ENCODE assay signal across 36 mouse cellular contexts in genomic region chr17:24006930-24007329, GRCm38 (mm10). TPM values are rescaled to one million over a fixed set of nuclear protein-coding genes. Genes with fewer than 3 reads are reported as not detected.
DNase-seq lines count a peak whose midpoint lies in the region; ATAC-seq and TF ChIP-seq lines count a peak whose summit lies in the region.
"Had no signal": no experiment of that assay in that cellular context is flagged by ENCODE, and none has a peak within 500 bp of the region (broad histone marks: within the 10 kb centered on the region; RNA-seq: fewer than 3 reads in every experiment).

No protein-coding gene starts in this region.

- peak; percentile 35; the same call in 1 of the 2 replicates for ATAC-seq in liver, postnatal 0 days
- no peak for ATAC-seq in liver, embryonic 12.5 days
- ATAC-seq in hematopoietic stem cell, adult 5-6 weeks (replicated peaks in 1 of 2; ENCODE audit: insufficient read depth in 1 of 2, low FRiP score in 2 of 2, low TSS enrichment in 1 of 2, low read depth in 1 of 2, poor library complexity in 2 of 2, severe bottlenecking in 2 of 2): peak; percentile 77 to 80
- ATAC-seq: hindbrain, embryonic 16.5 days; midbrain, embryonic 15.5 days had no signal

- no peak for TF ChIP-seq POLR2A in small intestine, adult 2 months (IDR thresholded peaks at IDR 0.05; ENCODE audit: low read depth, low read length)

- 38% methylated on average over 2 of the region's 2 CpGs for WGBS in liver, postnatal 0 days (ENCODE audit: insufficient replicate concordance)
- WGBS in liver, embryonic 12.5 days (ENCODE audit: insufficient replicate concordance): 36% methylated on average over 2 of the region's 2 CpGs
- 52% methylated on average over 2 of the region's 2 CpGs for WGBS in small intestine, adult 2 months

- peak overlapping the region; percentile 66; the same call in 1 of the 2 replicates for H3K27ac ChIP-seq in liver, postnatal 0 days (ENCODE audit: low read depth)
- no peak overlapping the region for H3K27ac ChIP-seq in liver, embryonic 12.5 days
- H3K27ac ChIP-seq in small intestine, adult 2 months (ENCODE audit: insufficient read depth, low read depth, low read length): peak overlapping the region; percentile 52
- H3K27ac ChIP-seq: hindbrain, embryonic 10.5 days; intestine, embryonic 15.5 days; layer of hippocampus, adult 2 months; limb, embryonic 12.5 days; liver, embryonic 14.5 days; lung, embryonic 15.5 days; midbrain, embryonic 15.5 days; neural tube, embryonic 13.5 days; stomach, postnatal 0 days had no signal

- no peak overlapping the region for H3K9ac ChIP-seq in liver, postnatal 0 days (replicated peaks)
- no peak overlapping the region for H3K9ac ChIP-seq in liver, embryonic 12.5 days
- H3K9ac ChIP-seq: intestine, embryonic 15.5 days; limb, embryonic 12.5 days; liver, embryonic 14.5 days; lung, embryonic 15.5 days; midbrain, embryonic 15.5 days; neural tube, embryonic 13.5 days had no signal

- H3K4me2 ChIP-seq in liver, postnatal 0 days (ENCODE audit: low read depth, low read length): no peak overlapping the region
- H3K4me2 ChIP-seq in liver, embryonic 12.5 days: no peak overlapping the region
- H3K4me2 ChIP-seq: heart, embryonic 11.5 days; intestine, embryonic 15.5 days; limb, embryonic 12.5 days; lung, embryonic 15.5 days; midbrain, embryonic 15.5 days; neural tube, embryonic 13.5 days had no signal

- no peaks in the 10 kb centered on the region for H3K9me3 ChIP-seq in liver, postnatal 0 days (ENCODE audit: low read length)
- no peaks in the 10 kb centered on the region for H3K9me3 ChIP-seq in liver, embryonic 12.5 days (replicated peaks)
- H3K9me3 ChIP-seq: intestine, embryonic 15.5 days; limb, embryonic 12.5 days; lung, embryonic 15.5 days; midbrain, embryonic 15.5 days; neural tube, embryonic 13.5 days had no signal

- no peaks in the 10 kb centered on the region for H3K27me3 ChIP-seq in liver, postnatal 0 days (ENCODE audit: insufficient read depth, low read length)
- no peaks in the 10 kb centered on the region for H3K27me3 ChIP-seq in liver, embryonic 12.5 days (replicated peaks)
- no peaks in the 10 kb centered on the region for H3K27me3 ChIP-seq in small intestine, adult 2 months (ENCODE audit: control insufficient read depth, insufficient read depth, low read length)
- H3K27me3 ChIP-seq: intestine, embryonic 15.5 days; lung, embryonic 15.5 days; midbrain, embryonic 15.5 days; neural tube, embryonic 13.5 days had no signal

- no peaks in the 10 kb centered on the region for H3K36me3 ChIP-seq in liver, postnatal 0 days (replicated peaks; ENCODE audit: insufficient read depth, low read length)
- H3K36me3 ChIP-seq in liver, embryonic 12.5 days: no peaks in the 10 kb centered on the region
- H3K36me3 ChIP-seq in small intestine, adult 2 months (ENCODE audit: control insufficient read depth, insufficient read depth, low read length): no peaks in the 10 kb centered on the region
- H3K36me3 ChIP-seq: hindbrain, embryonic 10.5 days; intestine, embryonic 15.5 days; limb, embryonic 12.5 days; lung, embryonic 15.5 days; midbrain, embryonic 15.5 days; neural tube, embryonic 13.5 days had no signal

- no peak; the same call in 1 of the 2 replicates for TF ChIP-seq EP300 in liver, postnatal 0 days (IDR thresholded peaks at IDR 0.05; ENCODE audit: low read depth)

- no peak for DNase-seq in liver, postnatal 0 days
- peak; percentile 68 for DNase-seq in MEL-GATA-1-ER (ENCODE audit: extremely low read depth, low read depth)
- no peak for DNase-seq in heart, adult 11 months
- DNase-seq in adrenal gland, adult 18-20 months (ENCODE audit: low spot score in 2 of 2): no peak
- DNase-seq: cerebellum, adult 11 months; cerebellum, adult 9-11 months; kidney, postnatal 25 days; layer of hippocampus, postnatal 36 days; retina, postnatal 1 day; thymus, postnatal 14 days had no signal

- no peaks in the 10 kb centered on the region for H3K4me1 ChIP-seq in liver, postnatal 0 days (ENCODE audit: insufficient read depth)
- H3K4me1 ChIP-seq in liver, embryonic 12.5 days: no peaks in the 10 kb centered on the region
- peaks cover 32% of the 10 kb centered on the region for H3K4me1 ChIP-seq in small intestine, adult 2 months (ENCODE audit: control insufficient read depth, insufficient read depth, insufficient read length, low read length)
- H3K4me1 ChIP-seq: hindbrain, embryonic 10.5 days; intestine, embryonic 15.5 days; lung, embryonic 15.5 days; midbrain, embryonic 15.5 days; neural tube, embryonic 13.5 days had no signal

- H3K4me3 ChIP-seq in liver, postnatal 0 days (ENCODE audit: low read depth, low read length): no peak overlapping the region
- no peak overlapping the region for H3K4me3 ChIP-seq in liver, embryonic 12.5 days
- H3K4me3 ChIP-seq in small intestine, adult 2 months (ENCODE audit: low read depth, low read length): no peak overlapping the region
- H3K4me3 ChIP-seq: hindbrain, embryonic 10.5 days; intestine, embryonic 15.5 days; layer of hippocampus, adult 2 months; limb, embryonic 12.5 days; lung, embryonic 15.5 days; midbrain, embryonic 15.5 days; myocyte; neural tube, embryonic 13.5 days had no signal

- no peak for TF ChIP-seq CTCF in liver, postnatal 0 days (IDR thresholded peaks at IDR 0.05; ENCODE audit: low read depth)
- no peak for TF ChIP-seq CTCF in small intestine, adult 2 months (IDR thresholded peaks at IDR 0.05; ENCODE audit: extremely low read depth, insufficient read length, insufficient replicate concordance, low read depth, low read length)

RNA-seq across cellular contexts. Expression of gene Prss22, which starts 9.0 kb away (rescaled TPM):
- polyA plus RNA-seq in liver, postnatal 0 days (2015; fragmentation: Nextera tagmentation; extraction: Ambion mirVana): not detected in 2 replicates
- polyA plus RNA-seq in liver, embryonic 12.5 days (2016; fragmentation: Nextera tagmentation; extraction: Ambion mirVana): not detected in 2 replicates
- not detected in 2 replicates for total RNA-seq in hematopoietic stem cell, adult 5-6 weeks (2017)
- 0.06 and 0.25 TPM in 2 replicates for polyA plus RNA-seq in small intestine, adult 2 months (2012; rRNA removed)
- not detected for total RNA-seq in adrenal gland, adult 18-20 months (2021)
- total RNA-seq: adrenal gland, postnatal 14 days; CH12.LX; gastrocnemius, adult 8-10 months; layer of hippocampus, adult 2 months; layer of hippocampus, postnatal 36 days; megakaryocyte-erythroid progenitor cell, adult 5-6 weeks had no signal
- polyA plus RNA-seq: brain, embryonic 14.5 days; forebrain, embryonic 11.5 days; heart, embryonic 11.5 days; heart, postnatal 0 days; hindbrain, embryonic 16.5 days; intestine, embryonic 15.5 days; liver, embryonic 14.5 days; midbrain, embryonic 15.5 days; neural tube, embryonic 13.5 days had no signal

RNA-seq across cellular contexts. Expression of gene Prss30, which starts 26.6 kb away (rescaled TPM):
- polyA plus RNA-seq in liver, postnatal 0 days (2015; fragmentation: Nextera tagmentation; extraction: Ambion mirVana): 0.09 and 0.14 TPM in 2 replicates
- polyA plus RNA-seq in liver, embryonic 12.5 days (2016; fragmentation: Nextera tagmentation; extraction: Ambion mirVana): not detected in 2 replicates
- total RNA-seq in hematopoietic stem cell, adult 5-6 weeks (2017): 0.69 TPM in 1 of 2 replicates, not detected in the other
- 22.9 and 150 TPM in 2 replicates for polyA plus RNA-seq in small intestine, adult 2 months (2012; rRNA removed)
- total RNA-seq in adrenal gland, adult 18-20 months (2021): under 1 TPM in 1 of 2 experiments, not detected in 1; 0.64 TPM
- total RNA-seq: gastrocnemius, adult 8-10 months; layer of hippocampus, postnatal 36 days had no signal
- polyA plus RNA-seq: embryonic facial prominence, embryonic 11.5 days; forebrain, embryonic 11.5 days; heart, embryonic 11.5 days; heart, postnatal 0 days; hindbrain, embryonic 10.5 days; hindbrain, embryonic 16.5 days; limb, embryonic 12.5 days; midbrain, embryonic 15.5 days; neural tube, embryonic 13.5 days had no signal

RNA-seq across cellular contexts. Expression of gene Prss27, which starts 31.0 kb away (rescaled TPM):
- not detected in 2 replicates for polyA plus RNA-seq in liver, postnatal 0 days (2015; fragmentation: Nextera tagmentation; extraction: Ambion mirVana)
- not detected in 2 replicates for polyA plus RNA-seq in liver, embryonic 12.5 days (2016; fragmentation: Nextera tagmentation; extraction: Ambion mirVana)
- total RNA-seq in hematopoietic stem cell, adult 5-6 weeks (2017): not detected in 2 replicates
- 3.9 and 4.0 TPM in 2 replicates for polyA plus RNA-seq in small intestine, adult 2 months (2012; rRNA removed)
- 1 to 10 TPM in 1 of 2 experiments, under 1 TPM in 1; 0.23 to 1.3 TPM for total RNA-seq in adrenal gland, adult 18-20 months (2021)
- total RNA-seq: CH12.LX; gastrocnemius, adult 8-10 months; layer of hippocampus, adult 2 months; layer of hippocampus, postnatal 36 days; left cerebral cortex, postnatal 10 days; megakaryocyte-erythroid progenitor cell, adult 5-6 weeks had no signal
- polyA plus RNA-seq: brain, embryonic 14.5 days; embryonic facial prominence, embryonic 11.5 days; heart, postnatal 0 days; kidney, embryonic 14.5 days; limb, embryonic 12.5 days; liver, embryonic 14.5 days had no signal

RNA-seq across cellular contexts. Expression of gene Sbpl, which starts 51.9 kb away (rescaled TPM):
- polyA plus RNA-seq in liver, postnatal 0 days (2015; fragmentation: Nextera tagmentation; extraction: Ambion mirVana): not detected in 2 replicates
- not detected in 2 replicates for polyA plus RNA-seq in liver, embryonic 12.5 days (2016; fragmentation: Nextera tagmentation; extraction: Ambion mirVana)
- total RNA-seq in hematopoietic stem cell, adult 5-6 weeks (2017): not detected in 2 replicates
- not detected in 2 replicates for polyA plus RNA-seq in small intestine, adult 2 months (2012; rRNA removed)
- not detected for total RNA-seq in adrenal gland, adult 18-20 months (2021)
- total RNA-seq: adrenal gland, postnatal 14 days; CH12.LX; gastrocnemius, adult 8-10 months; layer of hippocampus, adult 2 months; layer of hippocampus, postnatal 36 days; left cerebral cortex, postnatal 10 days; megakaryocyte-erythroid progenitor cell, adult 5-6 weeks had no signal
- polyA plus RNA-seq: brain, embryonic 14.5 days; embryonic facial prominence, embryonic 11.5 days; forebrain, embryonic 11.5 days; gonadal fat pad, adult 2 months; heart, embryonic 11.5 days; heart, postnatal 0 days; hindbrain, embryonic 10.5 days; hindbrain, embryonic 16.5 days; intestine, embryonic 15.5 days; kidney, embryonic 14.5 days; limb, embryonic 12.5 days; liver, embryonic 14.5 days; lung, embryonic 15.5 days; midbrain, embryonic 15.5 days; myocyte; neural tube, embryonic 13.5 days; stomach, postnatal 0 days had no signal

Comparison
In these comparisons a context has a peak if more than half of its experiments do, and no peak if none do; other contexts are left out.
1. RNA of gene Prss30, which starts 26.6 kb away (polyA plus RNA-seq): 22.9 to 150 TPM in small intestine, adult 2 months; 0.09 to 0.14 TPM in liver, postnatal 0 days and not detected in liver, embryonic 12.5 days; every median in the first group is over 10 times any median in the second.